Mouse (Mus musculus) kidney, adult 2 months (tissue): ENCODE data around the gene Arvcf. TPM values are rescaled to one million over a fixed set of nuclear protein-coding genes. Genes with fewer than 3 reads are reported as not detected.

ENCODE experiments used
- DNase-seq: peaks from one replicate; pipeline ENCODE4 v3.0.0; 2021
- H3K27ac ChIP-seq: fragments of 200-500 bp; 2 replicates; pipeline ENCODE4 v1.5.1; 2012; ENCODE audit warnings: low read depth, low read length, control low read depth, inconsistent platforms; ENCODE audit not compliant: insufficient read depth
- H3K27me3 ChIP-seq: fragments of 200-500 bp; replicated peaks from 2 replicates; pipeline ENCODE4 v1.6.1; 2012; ENCODE audit warnings: mild to moderate bottlenecking, moderate library complexity, low read length, inconsistent platforms; ENCODE audit not compliant: control insufficient read depth, insufficient read depth
- H3K36me3 ChIP-seq: fragments of 200-500 bp; 2 replicates; pipeline ENCODE4 v1.6.1; 2012; ENCODE audit warnings: mild to moderate bottlenecking, moderate library complexity, low read length, inconsistent platforms; ENCODE audit not compliant: control insufficient read depth, insufficient read depth
- H3K4me1 ChIP-seq: fragments of 200-500 bp; 2 replicates; pipeline ENCODE4 v1.6.1; 2011; ENCODE audit warnings: low read length; ENCODE audit not compliant: control insufficient read depth, insufficient read depth
- H3K4me3 ChIP-seq: fragments of 200-500 bp; 2 replicates; pipeline ENCODE4 v1.5.1; 2011; ENCODE audit warnings: mild to moderate bottlenecking, low read depth, low read length, control low read depth; ENCODE audit not compliant: insufficient read depth
- CTCF ChIP-seq: fragments of 200-500 bp; conservative IDR thresholded peaks from 2 replicates; pipeline ENCODE4 v1.5.1; 2011; ENCODE audit warnings: low read depth, mild to moderate bottlenecking, control low read depth, low read length, moderate library complexity, mixed read lengths; ENCODE audit not compliant: insufficient read depth, insufficient read length
- POLR2A ChIP-seq: fragments of 200-500 bp; IDR thresholded peaks from one replicate; pipeline ENCODE4 v1.6.1; 2011; ENCODE audit warnings: low read depth, low read length, control low read depth
- WGBS: fragments of 180-500 bp; shearing (Covaris S2); methylation state at CpG from one replicate; pipeline ENCODE4 v1.1.7; 2018; 5-methylcytosine and 5-hydroxymethylcytosine counted together
- polyA plus RNA-seq: library from polyadenylated mRNA; depleted of rRNA; stranded (reverse); fragments of >200 nt; gene quantifications from 2 replicates; pipeline ENCODE4 v1.2.3, GENCODE M21; 2012

Arvcf gene
- polyA plus RNA-seq, 1 experiment, result 94.2 TPM

DNA sequence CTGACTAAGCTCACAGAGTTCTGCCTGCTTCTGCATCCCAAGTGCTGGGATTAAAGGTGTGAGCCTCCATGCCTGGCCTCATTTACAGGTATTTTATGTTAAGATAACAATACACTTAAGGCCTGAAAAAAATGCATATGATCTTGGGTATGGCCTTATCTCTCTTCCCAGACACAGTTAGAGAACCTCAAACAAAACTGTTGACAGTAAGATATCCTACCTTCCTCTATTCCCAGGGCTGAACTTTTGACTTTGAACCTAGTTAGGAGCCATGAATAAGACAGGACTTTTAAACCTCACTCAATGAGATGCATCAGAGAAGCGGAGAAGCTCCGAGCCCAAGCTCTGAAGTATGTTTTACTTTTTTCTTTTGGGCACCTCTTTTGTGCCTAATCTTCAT is 5.9 kb upstream of the Arvcf start:
- Histone ChIP-seq H3K27me3 (no peaks in the 10 kb centered on the region), H3K4me1 (peaks cover 10% of the 10 kb centered on the region; the same call in 1 of the 2 replicates), H3K27ac (peak overlapping the region; percentile 53), H3K36me3 (no peaks in the 10 kb centered on the region; the same call in 1 of the 2 replicates), H3K4me3 (no peak overlapping the region)
- peak; percentile 73 for DNase-seq
- WGBS, result 49% methylated on average over 2 of the region's 2 CpGs
- no peak for TF ChIP-seq POLR2A
- no peak for TF ChIP-seq CTCF

DNA sequence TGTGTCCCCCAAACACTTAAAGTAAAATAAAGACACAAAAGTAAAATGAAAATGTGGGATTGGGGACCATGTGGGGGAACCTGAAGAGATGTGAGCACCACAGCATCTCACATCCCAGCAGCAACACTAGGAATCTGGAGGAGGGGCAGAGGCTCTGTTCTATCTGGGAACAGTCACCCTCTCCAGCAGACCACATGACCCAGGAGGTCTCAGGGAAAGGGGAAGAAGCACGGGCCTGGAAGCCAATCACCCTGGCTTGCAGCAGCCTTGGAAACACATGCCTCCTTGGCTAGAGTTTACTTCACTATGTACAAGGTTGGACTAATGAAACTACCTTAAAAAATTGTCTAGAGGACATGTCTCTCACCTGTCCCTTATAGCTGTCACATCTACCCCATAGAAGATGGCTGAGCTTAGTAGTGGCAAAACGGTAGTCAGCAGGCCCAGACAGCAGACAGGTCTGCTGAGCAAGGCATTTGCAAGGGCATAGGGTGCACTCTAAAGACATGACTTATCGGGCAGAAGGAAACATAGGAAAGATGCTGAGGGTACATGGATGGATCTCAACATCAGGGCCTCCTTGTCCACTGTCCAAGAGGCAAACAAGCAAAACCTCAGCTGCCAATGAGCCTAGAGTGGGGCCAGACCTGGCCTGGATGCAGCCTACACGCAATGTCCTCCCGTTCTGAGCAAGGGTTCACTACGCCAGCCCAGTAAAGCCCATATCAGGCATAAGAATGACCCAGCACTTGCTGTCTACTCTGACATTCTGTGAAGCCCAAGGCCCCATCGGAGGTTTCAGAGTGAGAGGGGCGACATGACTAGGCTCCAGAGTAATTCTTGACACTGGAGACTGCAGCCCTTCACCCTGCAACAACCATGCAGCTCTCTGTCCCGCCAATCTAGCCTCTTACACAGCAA is 5.1 kb upstream of the Arvcf start:
- WGBS, result 22% methylated on average over 9 of the region's 9 CpGs

DNA sequence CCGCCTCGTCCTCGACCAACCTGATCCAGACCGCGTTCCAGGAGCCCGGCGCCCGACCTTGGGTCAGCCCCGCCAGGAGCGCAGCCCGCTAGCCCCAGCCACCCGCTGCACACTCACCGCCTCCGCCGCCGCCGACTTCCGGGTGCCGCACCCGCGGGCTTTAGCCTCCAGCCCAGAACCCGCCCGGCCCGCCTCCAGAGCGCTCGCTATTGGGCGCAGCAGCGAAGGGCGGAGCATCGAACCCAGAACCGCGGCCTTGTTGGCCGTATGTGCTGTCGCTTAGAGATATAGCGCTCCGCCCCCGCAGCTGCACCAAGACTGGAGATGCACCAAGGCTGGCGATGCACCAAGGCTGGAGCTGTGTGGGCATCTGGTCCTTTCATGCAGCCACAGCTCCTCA is 4.2 kb upstream of the Arvcf start:
- H3K4me3 ChIP-seq, result peak overlapping the region; percentile 86
- peaks cover 10% of the 10 kb centered on the region; the same call in 1 of the 2 replicates for H3K4me1 ChIP-seq
- H3K27ac ChIP-seq, result peak overlapping the region; percentile 71
- peak; percentile 50 for TF ChIP-seq POLR2A
- TF ChIP-seq CTCF, result no peak
- DNase-seq, result peak; percentile 98
- no peaks in the 10 kb centered on the region for H3K36me3 ChIP-seq
- WGBS, result under 1% methylated on average over 38 of the region's 38 CpGs
- H3K27me3 ChIP-seq, result no peaks in the 10 kb centered on the region

More for the DNA sequence above, 5.1 kb upstream of the Arvcf start:
- TF ChIP-seq POLR2A (no peak), CTCF (no peak)
- Histone ChIP-seq H3K27ac (peak overlapping the region; percentile 71), H3K4me1 (peaks cover 10% of the 10 kb centered on the region; the same call in 1 of the 2 replicates), H3K36me3 (no peaks in the 10 kb centered on the region; the same call in 1 of the 2 replicates), H3K27me3 (no peaks in the 10 kb centered on the region), H3K4me3 (peak overlapping the region; percentile 86)
- peak; percentile 52 for DNase-seq

DNA sequence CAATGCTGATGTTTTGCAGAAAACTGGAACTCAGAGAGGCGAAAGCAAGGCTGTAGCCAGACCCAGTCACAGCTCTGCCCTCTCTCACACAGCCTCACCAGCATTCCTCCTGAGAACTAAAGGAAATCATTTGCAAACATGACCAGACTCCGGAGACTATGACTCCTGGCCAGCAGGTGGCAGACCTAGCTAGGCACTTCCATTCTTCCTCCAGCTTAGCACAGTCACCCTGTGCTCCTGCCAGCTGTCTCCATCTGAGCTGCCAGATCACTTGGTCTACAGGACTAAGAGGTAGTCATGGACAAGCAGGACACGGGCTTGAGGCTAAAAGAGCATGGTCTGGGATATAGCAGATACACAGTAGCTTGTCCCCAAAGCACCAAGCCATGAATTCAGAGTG is 2.7 kb upstream of the Arvcf start:
- TF ChIP-seq POLR2A, result no peak
- TF ChIP-seq CTCF, result peak; percentile 97
- Histone ChIP-seq H3K4me1 (peaks cover 10% of the 10 kb centered on the region; the same call in 1 of the 2 replicates), H3K4me3 (no peak overlapping the region), H3K27me3 (no peaks in the 10 kb centered on the region), H3K36me3 (no peaks in the 10 kb centered on the region), H3K27ac (no peak overlapping the region)
- DNase-seq, result peak; percentile 95
- WGBS, result 2% methylated on average over 3 of the region's 3 CpGs

DNA sequence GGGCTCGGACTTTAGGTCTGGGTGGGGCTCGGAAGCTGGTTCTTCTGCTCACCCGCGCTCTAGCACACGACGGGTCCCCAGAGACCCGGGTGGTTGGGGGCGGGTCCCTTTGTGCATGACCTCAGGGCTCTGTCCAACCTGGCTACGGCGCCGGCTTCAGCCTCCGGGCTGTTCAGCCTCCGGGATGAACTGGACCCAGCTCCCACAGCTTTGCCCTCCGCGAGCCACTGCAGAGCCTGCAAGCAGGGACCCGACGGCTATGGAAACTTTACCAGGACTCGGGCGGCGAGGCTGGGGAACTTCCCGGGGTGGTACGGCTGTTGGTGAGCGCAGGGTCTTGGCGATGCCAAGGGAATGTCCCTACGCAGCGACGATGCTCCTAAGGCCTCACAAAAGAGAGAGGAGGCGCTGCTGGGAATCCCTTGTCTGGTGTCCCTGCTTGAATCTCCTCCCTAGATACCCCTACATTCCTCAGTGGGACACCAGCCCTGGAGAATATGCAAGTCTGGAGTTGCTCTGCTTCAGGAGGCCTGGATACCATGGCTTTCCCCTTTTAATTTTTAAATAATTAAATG is 706 bp downstream of the Arvcf start:
- peak; percentile 57 for DNase-seq
- WGBS, result 3% methylated on average over 28 of the region's 28 CpGs
- Histone ChIP-seq H3K36me3 (no peaks in the 10 kb centered on the region), H3K27me3 (no peaks in the 10 kb centered on the region), H3K27ac (no peak overlapping the region), H3K4me1 (no peaks in the 10 kb centered on the region; the same call in 1 of the 2 replicates), H3K4me3 (peak overlapping the region; percentile 79)
- TF ChIP-seq POLR2A (no peak), CTCF (no peak)

DNA sequence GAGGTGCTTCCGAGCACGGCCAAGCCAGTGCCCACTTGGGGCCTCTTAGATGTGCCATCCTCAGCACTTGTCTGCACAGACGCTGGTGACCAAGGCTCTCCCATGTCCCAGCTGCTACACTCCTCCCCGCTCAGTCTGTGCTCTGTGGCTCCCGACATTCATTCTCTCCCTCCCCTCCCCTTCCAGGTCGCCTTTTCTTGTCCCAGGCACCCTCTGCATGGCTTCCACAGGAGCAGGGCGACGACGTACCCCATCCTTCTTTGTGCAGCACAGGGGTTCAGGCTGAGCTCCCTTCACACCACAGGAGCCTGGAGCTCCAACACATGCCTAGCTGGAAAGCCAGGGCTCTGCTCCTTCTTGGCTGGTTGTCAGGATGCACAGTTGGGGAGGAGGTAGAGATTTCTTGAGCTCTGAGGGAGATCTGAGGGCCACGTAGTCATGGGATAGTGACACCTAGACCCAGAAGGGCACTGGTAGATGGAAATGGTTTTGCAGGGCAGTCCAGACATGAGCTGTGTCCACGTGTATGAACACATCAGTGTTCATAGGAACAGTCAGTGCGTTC is 1.9 kb downstream of the Arvcf start:
- no peak overlapping the region for H3K27ac ChIP-seq
- no peaks in the 10 kb centered on the region for H3K36me3 ChIP-seq
- TF ChIP-seq CTCF (no peak), POLR2A (no peak)
- no peaks in the 10 kb centered on the region for H3K27me3 ChIP-seq
- no peaks in the 10 kb centered on the region for H3K4me1 ChIP-seq
- H3K4me3 ChIP-seq, result no peak overlapping the region
- WGBS, result 80% methylated on average over 12 of the region's 12 CpGs
- no peak for DNase-seq
